Mouse (Mus musculus) retina, postnatal 7 days (tissue): ENCODE measurements around the gene Prkag3.

Experiments used
- DNase-seq: peaks from one replicate; pipeline ENCODE4 v3.0.0-alpha.2; 2012; ENCODE audit warnings: low read depth, low spot score

Prkag3 gene

DNA sequence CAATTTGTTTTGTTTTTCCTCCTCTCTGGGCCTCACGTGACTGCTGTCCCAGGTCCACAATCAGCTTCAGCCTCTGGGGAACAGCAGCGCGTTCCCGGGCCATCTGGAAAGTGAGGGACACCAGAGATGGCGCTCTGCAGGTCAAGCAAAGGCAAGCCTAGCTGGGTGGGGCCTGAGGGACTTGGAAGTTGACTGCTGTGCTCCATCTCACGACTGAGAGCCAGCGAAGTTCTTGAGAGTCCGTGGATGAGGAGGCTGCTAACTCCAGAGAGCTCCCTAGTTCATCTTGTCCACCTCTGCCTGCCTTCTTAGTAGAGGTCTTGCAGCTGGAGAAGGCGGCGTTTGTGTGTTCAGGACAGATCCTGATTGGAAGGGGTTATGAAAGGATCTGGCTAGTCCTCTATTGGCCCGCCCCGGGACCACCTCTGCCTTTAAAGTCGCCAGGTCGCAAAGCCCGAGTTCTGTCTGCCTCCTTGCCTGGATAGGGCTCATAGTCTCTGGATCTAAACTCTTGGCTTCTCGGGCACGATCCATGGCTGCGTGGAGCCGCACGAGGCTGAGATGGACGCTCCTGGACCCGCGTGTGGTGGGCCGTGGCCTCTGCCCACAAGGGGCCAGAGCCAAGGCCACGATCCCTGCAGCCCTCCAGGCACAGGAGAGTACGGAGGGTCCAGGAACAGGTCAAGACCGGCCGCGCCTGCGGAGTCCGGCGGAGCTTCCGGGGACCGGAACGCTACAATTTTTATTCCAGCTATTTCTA, 35.7 kb downstream of the Prkag3 start, which contains the start of gene Cyp27a1:
Gene Cyp27a1 (plus strand): TSS at position 476 of the 760 bp plus-strand sequence.
- no peak for DNase-seq

DNA sequence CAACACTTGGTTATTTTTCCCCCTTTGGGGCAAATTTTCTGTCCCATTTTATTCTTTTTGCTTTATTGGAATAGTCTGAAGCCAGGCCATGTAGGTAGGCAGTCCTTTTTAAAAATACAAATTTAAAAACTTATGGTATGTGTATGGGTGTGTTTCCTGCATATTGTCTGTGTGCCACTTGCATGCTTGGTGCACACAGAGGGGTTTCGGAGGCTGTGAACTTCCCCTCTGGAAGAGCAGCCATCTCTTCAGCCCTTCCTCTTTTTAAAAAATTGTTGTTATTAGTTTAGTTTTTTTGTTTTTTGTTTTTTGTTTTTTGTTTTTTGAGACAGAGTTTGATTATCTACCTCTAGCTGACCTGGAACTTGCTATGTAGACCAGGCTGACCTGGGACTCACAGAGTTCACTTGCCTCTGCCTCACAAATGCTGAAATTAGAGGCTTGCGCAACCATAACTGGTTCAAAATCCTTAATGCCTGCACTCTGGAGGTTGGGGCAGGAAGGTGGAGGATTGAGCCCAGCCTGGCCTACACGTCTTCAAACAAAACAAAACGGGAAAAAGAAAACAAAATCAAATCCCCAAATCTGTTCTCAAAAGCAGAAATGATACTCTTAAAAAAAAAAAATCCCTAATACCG, 36.4 kb downstream of the Prkag3 start:
- DNase-seq: no peak

- DNase-seq: no peak
These were observed 37.0 kb downstream of the Prkag3 start for GRCm38 (mm10) chr1:74712046-74712445.

- no peak for DNase-seq
These were observed 39.5 kb downstream of the Prkag3 start for GRCm38 (mm10) chr1:74709566-74709965.

- DNase-seq: no peak
These were observed 44.0 kb downstream of the Prkag3 start for GRCm38 (mm10) chr1:74705016-74705415.

DNA sequence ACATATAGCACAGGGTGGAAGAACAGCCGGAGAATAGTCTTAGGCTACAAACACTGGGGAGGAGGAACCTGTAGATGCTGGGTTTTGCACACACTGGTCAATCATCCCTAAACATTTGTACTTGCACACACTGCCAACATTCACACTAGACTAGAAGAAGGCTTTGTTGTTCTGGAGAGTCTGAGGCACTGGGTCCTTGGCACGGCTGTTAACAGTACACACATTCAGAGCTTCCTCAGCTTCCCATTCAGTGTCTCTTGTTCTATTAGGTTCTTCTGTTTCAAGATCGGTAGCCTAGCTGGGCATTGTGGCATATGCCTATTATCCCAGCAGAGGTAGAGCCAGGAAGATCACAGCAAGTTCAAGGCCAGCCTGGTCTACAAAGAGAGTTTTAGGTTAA, 44.9 kb downstream of the Prkag3 start:
- DNase-seq: no peak

GRCm38 (mm10) chr1:74702142-74702553, 46.9 kb downstream of the Prkag3 start:
- DNase-seq: no peak

- no peak for DNase-seq
These were observed 50.2 kb downstream of the Prkag3 start for GRCm38 (mm10) chr1:74698791-74699190.

DNA sequence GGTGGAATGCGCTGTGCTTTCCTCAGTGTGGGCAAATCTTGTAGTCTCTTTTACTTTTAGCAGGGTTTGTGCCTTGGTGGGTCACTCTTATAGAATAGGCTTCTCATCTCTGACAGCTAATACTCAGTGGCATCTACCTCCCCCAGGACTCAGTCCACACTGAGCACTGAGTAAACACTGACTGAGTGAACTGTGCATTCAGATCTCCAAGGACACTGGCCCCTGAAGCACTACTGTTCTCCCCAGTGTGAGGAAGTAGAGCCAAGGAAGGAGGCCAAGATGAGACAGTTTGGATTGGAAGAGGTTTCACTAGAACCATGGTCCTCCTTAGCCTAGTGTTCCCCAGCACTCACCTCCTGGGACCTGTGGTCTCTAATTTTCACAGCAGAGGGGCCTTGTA, 50.7 kb downstream of the Prkag3 start:
- DNase-seq: no peak

DNA sequence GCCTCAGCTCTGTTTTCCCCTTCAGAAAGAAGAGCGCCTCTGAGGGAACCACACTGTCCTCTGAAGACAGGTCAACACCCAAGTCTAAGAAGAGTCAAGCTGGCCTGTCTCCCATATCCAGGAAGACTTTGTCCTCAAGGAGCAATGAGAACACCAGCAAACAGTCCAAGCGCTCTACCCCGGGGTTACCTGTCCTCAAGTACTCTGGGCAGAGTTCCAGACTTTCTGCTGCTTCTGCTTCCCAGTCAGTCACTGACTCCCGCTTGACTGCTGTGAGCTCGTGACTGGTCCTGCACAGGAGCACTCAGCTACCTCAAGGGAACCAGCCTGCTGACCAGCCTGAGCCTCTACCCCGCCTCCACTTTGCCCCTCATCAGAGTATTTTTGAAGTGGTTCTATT, 51.6 kb downstream of the Prkag3 start:
- DNase-seq: no peak

GRCm38 (mm10) chr1:74695836-74696235, 53.2 kb downstream of the Prkag3 start:
- DNase-seq: no peak

DNA sequence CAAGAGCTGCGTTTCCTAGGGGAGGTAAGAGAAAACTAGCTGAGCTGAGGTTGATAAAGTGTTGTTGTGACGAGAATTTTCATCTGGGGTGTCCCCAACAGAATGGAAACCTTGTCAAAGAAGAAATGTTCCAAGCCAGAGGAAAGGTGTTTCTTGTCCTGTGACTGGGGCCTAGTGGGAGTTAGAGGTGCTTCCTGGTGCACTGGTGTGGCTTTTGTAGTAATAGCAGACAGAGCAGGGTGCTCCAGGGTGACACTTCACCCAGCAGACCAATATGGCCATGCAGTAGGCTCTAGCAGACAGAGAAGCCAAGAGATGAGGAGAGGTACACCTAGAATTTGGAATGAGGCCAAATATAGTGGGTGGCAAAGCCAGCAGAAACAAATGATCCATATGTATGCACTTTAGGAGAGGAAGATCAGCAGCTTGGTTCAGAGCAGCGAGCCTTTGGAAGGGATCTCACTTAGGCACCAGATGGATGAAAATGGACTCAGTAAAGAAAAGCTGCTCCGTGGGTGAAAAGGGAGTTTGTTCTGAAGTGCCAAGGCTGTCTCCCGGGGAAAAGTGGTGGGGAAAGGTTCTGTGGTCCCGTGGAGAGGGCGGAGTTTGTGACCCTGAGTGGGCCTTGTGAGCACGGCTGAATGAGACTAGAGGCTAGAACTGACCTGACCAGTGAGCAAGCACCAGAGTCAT, 55.0 kb downstream of the Prkag3 start:
- DNase-seq: no peak
